Mouse (Mus musculus) erythroblast, adult 5-6 weeks (primary cell): Measurements from ENCODE around the gene Gm20388. TPM values are rescaled to one million over a fixed set of nuclear protein-coding genes. Genes with fewer than 3 reads are reported as not detected.
A peak's percentile ranks its signal among the peaks of the same experiment; 100 is the strongest.

Source experiments
- ATAC-seq: replicated peaks from 2 replicates; pipeline ENCODE4 v1.8.0; 2016; ENCODE audit warnings: moderate number of reproducible peaks, mild to moderate bottlenecking, moderate TSS enrichment, inconsistent platforms; ENCODE audit not compliant: poor library complexity, low FRiP score, severe bottlenecking
- total RNA-seq, 2 experiments: library from RNA; stranded (forward) in 1 of 2; stranded (reverse) in 1 of 2; fragments of 150-400 nt in 1 of 2; fragments of 200-764, 138-1000 nt in 1 of 2; gene quantifications; 2 replicates each; pipeline versions ENCODE4 v1.2.3 to v1.2.4; 2015 to 2017; ENCODE audit warnings: low replicate concordance in 2 of 2

Gm20388 gene
- total RNA-seq, 2 experiments from 2014 or later: 2.9 to 7.8 TPM

GRCm38 (mm10) chr8:120381865-120382264 lies 471.2 kb downstream of the Gm20388 start:
- ATAC-seq: no peak

DNA sequence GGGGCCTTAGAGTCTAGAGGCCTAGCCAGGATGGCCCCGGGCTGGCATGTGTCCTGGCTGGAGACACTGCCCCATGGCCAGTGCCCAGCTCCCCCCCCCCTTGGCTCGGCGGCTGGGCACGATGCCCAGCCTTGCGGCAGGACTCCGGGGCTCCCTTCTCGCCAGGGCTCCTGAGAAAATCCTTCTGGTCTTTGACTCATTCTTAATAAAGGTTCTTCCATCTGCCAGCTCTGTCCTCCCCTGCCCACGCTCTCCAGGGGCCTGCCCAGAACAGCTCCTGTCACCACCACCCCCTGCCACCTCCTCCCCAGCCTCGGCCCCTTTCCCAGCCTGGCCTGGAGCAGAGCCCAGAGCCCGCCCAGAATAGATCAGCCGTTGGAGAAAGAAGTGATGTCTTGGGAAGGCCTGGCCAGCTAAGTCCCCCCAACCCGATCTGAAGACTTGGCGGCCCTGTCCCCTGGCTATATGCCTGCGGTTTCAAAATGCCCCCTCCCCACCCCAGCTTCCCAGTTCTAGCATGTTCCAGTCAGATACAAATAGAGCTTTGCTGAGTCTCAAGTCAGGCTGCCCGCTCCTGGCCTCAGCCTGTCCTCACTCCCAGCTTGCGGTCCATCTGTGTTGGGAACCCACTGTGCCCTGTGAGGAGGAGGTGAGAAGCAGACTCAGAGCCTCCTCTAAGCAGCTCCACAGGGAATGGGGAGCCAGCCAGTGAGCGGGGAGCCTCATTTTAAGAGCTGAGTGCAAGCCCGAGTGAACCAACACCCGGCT lies 472.0 kb downstream of the Gm20388 start:
- ATAC-seq: 0 out of 2 replicates have a peak, but pooled peaks have one; percentile 18

DNA sequence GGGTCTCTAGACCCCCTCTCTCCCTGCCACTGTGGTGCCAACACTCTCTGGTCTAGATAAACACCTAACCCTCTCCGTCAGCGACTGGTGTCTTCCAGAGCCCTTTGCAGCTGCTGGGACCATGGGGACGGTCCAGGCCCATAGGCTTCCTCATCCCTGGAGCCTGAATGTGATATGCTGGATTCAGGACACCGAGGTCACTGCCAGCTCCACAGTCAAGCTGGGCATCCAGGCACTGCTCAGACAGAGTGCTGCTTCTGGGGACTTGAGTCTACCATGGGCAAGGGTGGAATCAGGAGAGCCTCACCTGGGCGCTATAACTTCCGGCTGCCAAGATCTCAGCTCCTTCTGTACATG lies 472.5 kb downstream of the Gm20388 start:
- ATAC-seq: no peak

GRCm38 (mm10) chr8:120383713-120384112 lies 473.1 kb downstream of the Gm20388 start:
- no peak for ATAC-seq

DNA sequence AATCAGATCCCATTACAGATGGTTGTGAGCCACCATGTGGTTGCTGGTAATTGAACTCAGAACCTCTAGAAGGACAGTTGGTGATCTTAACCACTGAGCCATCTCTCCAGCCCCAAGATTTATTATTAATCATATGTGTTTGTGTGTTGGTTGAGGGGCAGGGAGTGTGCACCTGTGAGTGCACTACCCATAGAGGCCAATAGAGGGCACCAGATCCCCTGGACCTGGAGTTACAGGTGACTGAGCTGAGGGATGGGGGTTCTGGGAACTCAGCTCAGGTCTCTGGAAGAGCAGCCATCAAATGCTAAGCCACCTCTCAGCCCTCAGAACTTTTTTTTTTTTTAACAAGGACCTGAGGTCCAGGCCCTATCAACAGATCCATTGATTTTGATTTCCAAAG lies 474.1 kb downstream of the Gm20388 start:
- no peak for ATAC-seq

- no peak for ATAC-seq
Observed at GRCm38 (mm10) chr8:120388246-120388645, 477.6 kb downstream of the Gm20388 start.

DNA sequence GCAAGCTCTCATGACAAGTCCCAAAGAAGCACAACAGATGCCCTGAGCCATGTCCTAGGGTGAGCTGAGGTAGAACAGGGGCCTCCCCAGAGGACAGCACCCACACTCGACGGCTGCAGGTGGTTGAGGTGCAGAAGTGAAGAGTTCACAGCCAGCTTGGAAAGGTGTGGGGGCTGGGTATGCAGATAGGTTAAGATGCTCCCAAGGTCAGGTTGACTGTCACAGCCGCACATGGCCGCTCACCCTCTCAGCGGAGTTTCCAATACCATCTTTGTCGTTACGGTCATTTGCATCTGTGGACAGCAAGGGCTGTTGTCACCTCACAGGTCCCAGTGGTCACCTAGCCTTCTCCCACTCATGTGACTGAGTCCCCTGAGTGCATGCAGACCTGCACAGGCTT lies 480.0 kb downstream of the Gm20388 start:
- no peak for ATAC-seq

- ATAC-seq: no peak
Observed at GRCm38 (mm10) chr8:120391856-120392255, 481.2 kb downstream of the Gm20388 start.

GRCm38 (mm10) chr8:120393085-120393484 lies 482.4 kb downstream of the Gm20388 start:
- ATAC-seq: no peak

DNA sequence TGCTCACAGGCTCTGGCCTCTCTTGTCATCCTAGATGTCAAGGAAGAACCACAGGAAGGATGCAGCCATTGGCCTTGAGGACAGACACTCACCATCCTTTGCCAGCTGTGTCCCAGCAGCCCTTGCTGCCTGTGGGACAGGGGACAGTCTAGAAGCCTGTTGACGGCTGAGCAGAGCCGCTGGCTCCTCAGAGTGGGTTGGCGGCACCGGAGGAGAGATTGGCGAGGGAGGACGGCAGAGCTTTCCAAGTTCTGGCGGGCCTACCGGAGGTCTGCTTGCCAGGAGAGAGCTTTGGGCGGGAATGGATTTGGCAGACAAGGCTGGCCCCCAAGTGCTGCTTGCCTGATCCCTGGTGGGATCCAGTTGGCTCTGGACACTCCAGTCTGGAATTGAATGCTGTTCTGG lies 483.2 kb downstream of the Gm20388 start:
- ATAC-seq: no peak

DNA sequence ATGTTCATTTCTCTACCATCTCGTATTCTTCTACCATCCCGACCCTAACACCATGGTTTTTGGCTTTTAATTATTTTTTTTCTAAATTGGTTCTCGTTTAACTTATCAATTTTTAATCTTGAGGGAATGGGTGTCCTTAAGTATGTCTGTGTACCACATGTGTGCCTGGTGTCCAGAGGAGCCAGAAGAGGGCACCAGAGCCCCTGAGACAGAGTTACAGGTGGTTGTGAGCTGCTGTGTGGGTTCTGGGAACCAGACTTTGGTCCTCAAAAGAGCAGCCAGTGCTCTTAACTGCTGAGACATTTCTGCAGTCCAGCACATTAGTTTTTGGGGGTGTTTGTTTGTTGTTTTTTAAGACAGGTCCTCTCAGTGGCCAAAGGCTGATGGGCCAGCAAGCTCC lies 485.3 kb downstream of the Gm20388 start:
- ATAC-seq: no peak

- ATAC-seq: no peak
Observed at GRCm38 (mm10) chr8:120396756-120397155, 486.1 kb downstream of the Gm20388 start.

DNA sequence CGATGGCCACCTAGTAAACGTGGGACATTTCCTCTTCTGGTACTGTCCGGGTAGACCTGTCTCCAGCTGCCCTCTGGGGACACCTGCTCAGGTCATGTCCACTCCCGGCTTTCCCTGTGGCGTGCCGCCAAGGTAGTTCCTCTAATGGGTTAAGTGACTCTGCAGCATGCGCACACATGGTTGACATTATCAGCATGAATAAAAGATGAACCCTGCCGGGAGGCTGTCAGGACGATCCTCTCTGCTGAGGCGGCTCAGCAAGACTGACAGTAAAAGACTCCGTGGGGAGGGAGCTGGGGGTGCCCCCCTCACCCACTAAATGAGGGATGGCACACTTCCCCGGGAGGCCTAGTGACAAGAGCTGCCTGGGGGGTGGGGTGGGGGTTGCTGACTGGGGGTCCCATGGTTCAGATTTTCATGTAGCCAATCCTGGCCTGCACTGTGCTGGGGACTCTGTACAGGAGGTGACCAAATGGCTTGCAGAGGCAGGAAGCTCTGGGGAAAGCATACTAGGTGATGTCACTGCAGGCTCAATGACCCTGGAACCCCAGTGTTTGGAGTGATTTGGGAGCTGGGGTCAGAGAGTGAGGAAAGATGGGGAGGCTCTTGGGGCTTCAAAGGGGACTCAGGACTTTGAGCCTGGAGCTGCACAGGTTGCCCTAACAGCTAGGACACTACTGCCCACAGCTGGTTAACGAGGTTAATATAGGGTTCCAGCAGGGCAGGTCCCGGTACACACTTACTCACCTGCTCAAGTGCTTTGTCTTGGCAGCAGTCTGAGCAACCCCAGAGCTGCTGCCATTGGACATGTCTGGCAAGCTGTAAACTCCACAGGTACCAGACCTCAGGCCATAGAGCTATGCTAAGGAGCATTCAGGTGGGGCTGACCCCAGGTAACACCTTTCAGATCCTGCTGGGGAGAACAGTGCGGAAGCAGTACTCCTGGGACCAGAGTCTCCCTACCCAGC lies 487.1 kb downstream of the Gm20388 start:
- ATAC-seq: no peak

DNA sequence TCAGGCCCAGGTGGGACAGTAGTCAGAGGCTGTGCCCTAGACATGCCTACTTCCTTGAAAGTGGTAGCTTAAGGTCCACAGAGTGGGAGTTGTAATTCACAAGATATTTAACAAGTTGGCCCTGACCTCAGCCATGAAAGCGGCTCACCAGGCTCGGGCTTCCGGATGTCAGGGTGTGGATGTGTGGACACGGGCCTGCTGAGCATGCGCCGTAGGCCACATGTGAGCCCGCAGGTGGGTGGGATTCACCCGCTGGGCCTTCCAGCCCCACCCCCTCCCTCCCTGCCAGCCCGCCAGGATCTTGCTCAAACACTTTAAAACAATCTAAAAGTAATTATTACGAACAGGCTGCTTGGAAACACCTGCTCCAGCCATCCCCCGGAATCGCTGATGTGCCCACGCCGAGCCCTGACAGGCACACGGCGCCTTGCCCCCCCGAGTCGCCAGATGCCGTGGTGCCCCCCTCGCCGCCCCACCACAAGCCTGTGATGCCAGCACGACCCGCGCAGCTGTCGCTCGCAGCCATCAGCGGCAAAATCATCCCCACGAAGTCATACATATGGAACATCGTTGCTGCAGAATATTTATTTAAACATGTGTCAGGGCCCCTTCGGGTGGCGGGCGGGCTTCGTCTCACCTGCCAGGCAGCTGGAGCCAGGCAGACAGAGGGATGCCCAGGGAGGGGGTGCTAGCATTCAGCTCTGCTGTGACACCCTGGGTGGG lies 488.7 kb downstream of the Gm20388 start:
- ATAC-seq: no peak

DNA sequence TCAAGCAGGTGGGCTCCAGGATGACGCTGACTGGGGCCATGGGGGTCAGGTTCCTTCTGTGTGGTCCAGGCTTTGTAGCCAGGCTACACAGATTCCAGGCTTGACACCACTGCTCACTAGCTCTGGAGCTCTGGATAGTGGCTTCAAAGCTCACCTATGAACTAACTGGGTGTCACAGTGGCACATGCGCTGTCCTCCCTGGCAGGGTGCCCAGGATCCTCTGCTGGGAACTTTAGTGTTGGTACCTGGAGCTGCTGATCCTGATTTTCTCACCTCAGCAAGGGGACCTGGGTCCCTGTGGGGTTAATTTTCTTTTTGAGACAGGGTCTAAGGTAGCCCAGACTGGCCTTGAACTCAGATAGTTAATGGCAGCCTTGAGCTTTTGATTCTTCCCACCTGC lies 490.6 kb downstream of the Gm20388 start:
- ATAC-seq: no peak

GRCm38 (mm10) chr8:120401712-120402111 lies 491.1 kb downstream of the Gm20388 start:
- ATAC-seq: peak; percentile 61

GRCm38 (mm10) chr8:120403606-120404269 lies 493.1 kb downstream of the Gm20388 start:
- ATAC-seq: no peak

DNA sequence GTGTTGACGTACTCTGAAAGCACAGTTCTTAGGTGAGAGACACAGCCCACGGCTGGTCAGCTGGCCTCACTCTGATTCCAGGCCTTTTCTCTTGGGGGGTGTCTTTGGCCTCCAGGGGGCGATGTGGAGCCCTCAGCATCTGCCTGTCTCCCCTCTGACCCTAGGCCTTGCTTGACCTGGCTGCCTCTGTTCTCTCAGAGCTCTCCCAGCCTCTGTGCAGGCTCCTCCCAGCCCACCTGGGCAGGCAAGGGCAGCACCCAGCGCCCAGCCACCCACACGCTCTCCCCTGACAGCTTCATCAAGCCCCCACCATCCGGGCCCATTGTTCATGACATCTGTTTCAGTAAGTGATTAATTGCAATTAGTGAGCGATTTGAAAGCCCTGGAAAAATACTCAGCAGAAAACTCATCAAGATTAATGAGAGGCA lies 494.0 kb downstream of the Gm20388 start:
- ATAC-seq: peak; percentile 56

GRCm38 (mm10) chr8:120406008-120406632 lies 495.5 kb downstream of the Gm20388 start:
- no peak for ATAC-seq
